Comparison of ENCODE assay signal across 8 mouse cellular contexts in the genomic region with DNA sequence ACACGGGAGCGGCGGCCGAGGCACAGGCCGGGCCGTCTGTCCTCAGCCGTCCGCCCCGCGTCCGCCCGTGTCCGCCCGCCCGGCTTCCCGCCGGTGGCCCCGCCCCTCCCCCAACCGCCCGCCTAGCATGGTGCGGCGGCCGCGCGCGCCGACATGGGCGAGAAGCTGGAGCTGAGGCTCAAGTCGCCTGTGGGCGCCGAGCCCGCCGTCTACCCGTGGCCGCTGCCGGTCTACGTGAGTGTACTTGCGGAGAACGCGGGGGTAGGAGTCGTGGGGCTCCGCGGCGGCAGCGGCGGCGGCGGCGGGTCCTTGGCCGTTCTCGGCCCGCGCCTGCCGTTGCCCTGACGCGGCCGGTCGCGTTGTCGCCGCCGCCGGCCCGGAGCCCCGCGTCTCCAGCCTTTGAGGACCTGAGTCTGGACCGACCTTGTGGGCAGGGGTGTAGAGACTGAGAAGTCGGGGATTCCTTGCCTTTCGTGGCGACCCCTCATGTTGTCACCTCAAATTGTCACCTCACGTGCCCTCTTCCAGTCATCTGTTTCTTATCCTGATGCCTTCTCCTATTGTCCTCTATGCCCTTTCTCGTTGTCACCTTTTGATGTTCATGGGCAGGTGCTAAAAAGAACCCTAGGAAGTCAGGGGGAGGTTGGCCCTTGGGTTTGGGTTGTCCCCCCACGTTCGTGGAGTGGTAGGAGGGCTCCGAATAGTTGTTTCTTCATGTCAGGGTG. TPM values are rescaled to one million over a fixed set of nuclear protein-coding genes. Genes with fewer than 3 reads are reported as not detected.
DNase-seq lines count a peak whose midpoint lies in the region; ATAC-seq and TF ChIP-seq lines count a peak whose summit lies in the region.

No protein-coding gene starts in this region.

- no peak for DNase-seq in lung, adult 2 months
- no peak for DNase-seq in lung, postnatal 14 days
- no peak for DNase-seq in limb, embryonic 10.5 days (ENCODE audit: low spot score)
- DNase-seq in layer of hippocampus, adult 8-10 months (ENCODE audit: low spot score in 2 of 2) = no peak
- no peak for DNase-seq in c-Kit-positive CD71-positive TER-119-positive erythroid progenitor cells, embryonic 14.5 days (ENCODE audit: low spot score)

- H3K9me3 ChIP-seq in limb, embryonic 10.5 days (replicated peaks) = no peaks in the 10 kb centered on the region
- no peaks in the 10 kb centered on the region for H3K9me3 ChIP-seq in neural tube, embryonic 13.5 days

- peak overlapping the region; percentile 99 for H3K27ac ChIP-seq in limb, embryonic 10.5 days
- peak overlapping the region; percentile 89 for H3K27ac ChIP-seq in neural tube, embryonic 13.5 days (replicated peaks)

- peak overlapping the region; percentile 99 for H3K4me2 ChIP-seq in neural tube, embryonic 13.5 days

- peak overlapping the region; percentile 86 for H3K9ac ChIP-seq in neural tube, embryonic 13.5 days

- no peak for TF ChIP-seq CTCF in lung, adult 2 months (IDR thresholded peaks at IDR 0.05; ENCODE audit: insufficient read depth, low read length)

- no peaks in the 10 kb centered on the region for H3K27me3 ChIP-seq in limb, embryonic 10.5 days (ENCODE audit: low read depth, poor library complexity, severe bottlenecking)
- no peaks in the 10 kb centered on the region for H3K27me3 ChIP-seq in neural tube, embryonic 13.5 days

- peak overlapping the region; percentile 82 for H3K4me3 ChIP-seq in lung, adult 2 months (replicated peaks; ENCODE audit: extremely low read depth, low read depth, low read length)
- peak overlapping the region; percentile 99 for H3K4me3 ChIP-seq in limb, embryonic 10.5 days
- peak overlapping the region; percentile 57 for H3K4me3 ChIP-seq in neural tube, embryonic 13.5 days

- H3K36me3 ChIP-seq in limb, embryonic 10.5 days = 0 out of 2 replicates have a peak, but pooled peaks cover 4% of the 10 kb centered on the region
- H3K36me3 ChIP-seq in neural tube, embryonic 13.5 days = no peaks in the 10 kb centered on the region

- WGBS in lung, adult 2 months = under 1% methylated on average over 74 of the region's 75 CpGs
- under 1% methylated on average over 67 of the region's 75 CpGs for WGBS in limb, embryonic 10.5 days
- under 1% methylated on average over 65 of the region's 75 CpGs for WGBS in neural tube, embryonic 13.5 days

- peak; percentile 20 for ATAC-seq in erythroblast, adult 5-6 weeks (replicated peaks; ENCODE audit: low FRiP score, poor library complexity, severe bottlenecking)
- ATAC-seq in neural tube, embryonic 13.5 days (ENCODE audit: low read depth) = peak; percentile 47
- no peak for ATAC-seq in cerebellum, adult (ENCODE audit: insufficient number of reproducible peaks, low FRiP score, low TSS enrichment)

- peaks cover 21% of the 10 kb centered on the region for H3K4me1 ChIP-seq in lung, adult 2 months (ENCODE audit: control insufficient read depth, insufficient read depth, low read length)
- peaks cover 50% of the 10 kb centered on the region for H3K4me1 ChIP-seq in limb, embryonic 10.5 days
- H3K4me1 ChIP-seq in neural tube, embryonic 13.5 days (replicated peaks) = peaks cover 67% of the 10 kb centered on the region

- no peak for TF ChIP-seq POLR2A in lung, adult 2 months (IDR thresholded peaks at IDR 0.05; ENCODE audit: borderline replicate concordance, extremely low read depth, low read depth, low read length)

RNA-seq across cellular contexts. Expression of gene Dot1l, which starts 0.4 kb away (rescaled TPM):
- 29.9 and 43.0 TPM in 2 replicates for polyA plus RNA-seq in lung, adult 2 months (2012; rRNA removed)
- 10.9 and 15.6 TPM in 2 replicates for total RNA-seq in erythroblast, adult 5-6 weeks (2015; ENCODE audit: low replicate concordance)
- total RNA-seq in erythroblast, adult 5-6 weeks (2017; ENCODE audit: low replicate concordance) = 8.0 and 22.9 TPM in 2 replicates
- 26.4 and 28.3 TPM in 2 replicates for polyA plus RNA-seq in limb, embryonic 10.5 days (2016; fragmentation: Nextera tagmentation; extraction: Ambion mirVana)
- 16.4 and 19.5 TPM in 2 replicates for polyA plus RNA-seq in neural tube, embryonic 13.5 days (2015; fragmentation: Nextera tagmentation; extraction: Ambion mirVana)
- 10 to 100 TPM; 43.7 to 56.4 (median 51.3) TPM for total RNA-seq in layer of hippocampus, adult 8-10 months (2022)

RNA-seq across cellular contexts. Expression of gene Ap3d1, which starts 13.4 kb away (rescaled TPM):
- 111 and 136 TPM in 2 replicates for polyA plus RNA-seq in lung, adult 2 months (2012; rRNA removed)
- total RNA-seq in erythroblast, adult 5-6 weeks (2015; ENCODE audit: low replicate concordance) = 12.5 and 27.6 TPM in 2 replicates
- 25.9 and 30.5 TPM in 2 replicates for total RNA-seq in erythroblast, adult 5-6 weeks (2017; ENCODE audit: low replicate concordance)
- 54.6 and 60.6 TPM in 2 replicates for polyA plus RNA-seq in limb, embryonic 10.5 days (2016; fragmentation: Nextera tagmentation; extraction: Ambion mirVana)
- 106 and 114 TPM in 2 replicates for polyA plus RNA-seq in neural tube, embryonic 13.5 days (2015; fragmentation: Nextera tagmentation; extraction: Ambion mirVana)
- total RNA-seq in layer of hippocampus, adult 8-10 months (2022) = 100 to 1,000 TPM; 136 to 163 (median 147) TPM

RNA-seq across cellular contexts. Expression of gene Sf3a2, which starts 42.5 kb away (rescaled TPM):
- 35.7 and 38.7 TPM in 2 replicates for polyA plus RNA-seq in lung, adult 2 months (2012; rRNA removed)
- 19.6 and 26.5 TPM in 2 replicates for total RNA-seq in erythroblast, adult 5-6 weeks (2015; ENCODE audit: low replicate concordance)
- total RNA-seq in erythroblast, adult 5-6 weeks (2017; ENCODE audit: low replicate concordance) = 7.2 and 11.2 TPM in 2 replicates
- 113 and 121 TPM in 2 replicates for polyA plus RNA-seq in limb, embryonic 10.5 days (2016; fragmentation: Nextera tagmentation; extraction: Ambion mirVana)
- 67.5 and 71.0 TPM in 2 replicates for polyA plus RNA-seq in neural tube, embryonic 13.5 days (2015; fragmentation: Nextera tagmentation; extraction: Ambion mirVana)
- 10 to 100 TPM; 43.3 to 60.0 (median 50.2) TPM for total RNA-seq in layer of hippocampus, adult 8-10 months (2022)

RNA-seq across cellular contexts. Expression of gene Plekhj1, which starts 43.0 kb away (rescaled TPM):
- polyA plus RNA-seq in lung, adult 2 months (2012; rRNA removed) = 51.2 and 58.8 TPM in 2 replicates
- total RNA-seq in erythroblast, adult 5-6 weeks (2015; ENCODE audit: low replicate concordance) = 24.5 and 45.2 TPM in 2 replicates
- 8.2 and 13.9 TPM in 2 replicates for total RNA-seq in erythroblast, adult 5-6 weeks (2017; ENCODE audit: low replicate concordance)
- polyA plus RNA-seq in limb, embryonic 10.5 days (2016; fragmentation: Nextera tagmentation; extraction: Ambion mirVana) = 168 and 204 TPM in 2 replicates
- 128 and 137 TPM in 2 replicates for polyA plus RNA-seq in neural tube, embryonic 13.5 days (2015; fragmentation: Nextera tagmentation; extraction: Ambion mirVana)
- total RNA-seq in layer of hippocampus, adult 8-10 months (2022) = 10 to 100 TPM; 61.4 to 75.8 (median 70.7) TPM

RNA-seq across cellular contexts. Expression of gene Amh, which starts 49.6 kb away (rescaled TPM):
- polyA plus RNA-seq in lung, adult 2 months (2012; rRNA removed) = 0.62 and 1.3 TPM in 2 replicates
- not detected in 2 replicates for total RNA-seq in erythroblast, adult 5-6 weeks (2015; ENCODE audit: low replicate concordance)
- total RNA-seq in erythroblast, adult 5-6 weeks (2017; ENCODE audit: low replicate concordance) = not detected in 2 replicates
- 0.09 TPM in 1 of 2 replicates, not detected in the other for polyA plus RNA-seq in limb, embryonic 10.5 days (2016; fragmentation: Nextera tagmentation; extraction: Ambion mirVana)
- 0.11 TPM in 1 of 2 replicates, not detected in the other for polyA plus RNA-seq in neural tube, embryonic 13.5 days (2015; fragmentation: Nextera tagmentation; extraction: Ambion mirVana)
- total RNA-seq in layer of hippocampus, adult 8-10 months (2022) = 1 to 10 TPM; 2.4 to 4.0 (median 3.0) TPM
